Mouse (Mus musculus) embryonic facial prominence, embryonic 13.5 days (tissue): ENCODE results near the gene Slc17a1. TPM values are rescaled to one million over a fixed set of nuclear protein-coding genes. Genes with fewer than 3 reads are reported as not detected.
A peak's percentile ranks its signal among the peaks of the same experiment; 100 is the strongest.

Experiments
- ATAC-seq: fragments of 200-750 bp; cut with Nextera tagmentation; 2 replicates; pipeline ENCODE4 v1.8.0; 2017; ENCODE audit warnings: low read depth; ENCODE audit not compliant: insufficient number of reproducible peaks, insufficient read depth, low FRiP score, low TSS enrichment
- H3K27ac ChIP-seq: fragments of 300-500 bp; sonication (generic); 2 replicates; pipeline ENCODE4 v1.5.1; 2015; ENCODE audit warnings: moderate library complexity, mild to moderate bottlenecking, inconsistent platforms
- H3K27me3 ChIP-seq: fragments of 300-500 bp; sonication (generic); 2 replicates; pipeline ENCODE4 v1.6.1; 2015; ENCODE audit warnings: mild to moderate bottlenecking, inconsistent platforms
- H3K36me3 ChIP-seq: fragments of 300-500 bp; sonication (generic); 2 replicates; pipeline ENCODE4 v1.6.1; 2015; ENCODE audit warnings: mild to moderate bottlenecking, inconsistent platforms
- H3K4me1 ChIP-seq: fragments of 300-500 bp; sonication (generic); 2 replicates; pipeline ENCODE4 v1.6.1; 2015; ENCODE audit warnings: inconsistent platforms
- H3K4me2 ChIP-seq: fragments of 300-500 bp; sonication (generic); 2 replicates; pipeline ENCODE4 v1.6.1; 2015; ENCODE audit warnings: moderate library complexity, mild to moderate bottlenecking, inconsistent platforms
- H3K4me3 ChIP-seq: fragments of 300-500 bp; sonication (generic); 2 replicates; pipeline ENCODE4 v1.5.1; 2015; ENCODE audit warnings: mild to moderate bottlenecking, inconsistent platforms
- H3K9ac ChIP-seq: fragments of 300-500 bp; sonication (generic); 2 replicates; pipeline ENCODE4 v1.6.1; 2015; ENCODE audit warnings: mild to moderate bottlenecking, inconsistent platforms
- H3K9me3 ChIP-seq: fragments of 300-500 bp; sonication (generic); 2 replicates; pipeline ENCODE4 v1.6.1; 2016; ENCODE audit warnings: inconsistent platforms
- WGBS: fragments of 180-500 bp; shearing (Covaris S2); methylation state at CpG from one replicate; pipeline ENCODE4 v1.1.7; 2015; ENCODE audit warnings: mixed read lengths; 5-methylcytosine and 5-hydroxymethylcytosine counted together
- microRNA-seq: library from miRNA; unstranded; fragments of <30 nt; microRNA quantifications from one replicate; pipeline ENCODE4, GENCODE M21; 2016
- polyA plus RNA-seq: library from polyadenylated mRNA; unstranded; fragments of >200 nt; fragmentation: Nextera tagmentation; extraction: Ambion mirVana; gene quantifications from 2 replicates; pipeline ENCODE4 v1.2.1, GENCODE M21; 2015

Slc17a1 gene
- polyA plus RNA-seq, 1 experiment from 2014 or later: not detected

DNA sequence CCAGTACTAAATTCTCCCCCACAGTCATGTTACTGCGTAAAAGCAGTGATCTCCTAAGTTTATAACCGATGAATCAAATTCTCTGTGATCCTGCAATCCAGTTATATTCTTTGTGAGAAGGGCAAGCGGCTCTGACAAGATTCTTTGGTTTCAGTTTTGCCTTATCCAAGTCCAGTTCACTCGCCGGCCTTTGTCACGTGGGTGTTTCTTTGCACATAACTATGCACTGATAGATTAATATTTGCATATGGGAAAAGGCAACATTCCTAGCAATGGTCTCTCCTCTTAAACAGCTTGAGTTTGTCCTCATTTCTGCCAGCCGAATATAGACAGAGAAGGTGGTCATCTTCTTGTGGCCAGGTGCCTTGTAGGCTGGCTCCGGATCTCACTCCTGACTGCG lies 62.9 kb downstream of the Slc17a1 start:
- no peak for ATAC-seq
- H3K27ac ChIP-seq: no peak overlapping the region

DNA sequence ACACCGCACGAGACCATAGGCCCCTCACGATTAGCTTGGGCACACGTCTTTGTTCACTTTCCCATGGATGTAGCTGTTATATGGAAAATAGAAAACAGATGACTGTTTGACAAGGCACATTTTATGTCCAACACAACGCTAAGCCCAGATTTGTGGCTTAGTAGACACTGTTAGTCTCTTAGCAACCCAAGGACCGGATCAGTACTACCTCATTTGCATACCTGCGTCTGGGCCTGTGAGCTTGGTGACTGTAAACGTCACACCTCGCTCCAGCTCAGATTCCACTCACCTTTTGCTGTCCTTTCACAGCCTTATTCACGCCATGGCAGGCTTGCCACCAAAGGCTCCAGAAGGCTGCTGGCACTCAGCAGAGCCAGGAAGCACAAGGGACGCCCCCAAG lies 63.4 kb downstream of the Slc17a1 start:
- 39% methylated on average over 11 of the region's 11 CpGs for WGBS
- Histone ChIP-seq H3K4me1 (peaks cover 22% of the 10 kb centered on the region), H3K27ac (no peak overlapping the region), H3K9me3 (no peaks in the 10 kb centered on the region), H3K4me3 (no peak overlapping the region), H3K36me3 (no peaks in the 10 kb centered on the region), H3K4me2 (peak overlapping the region; percentile 21; the same call in 1 of the 2 replicates), H3K27me3 (no peaks in the 10 kb centered on the region), H3K9ac (no peak overlapping the region)
- ATAC-seq: no peak

More for the DNA sequence above, 62.9 kb downstream of the Slc17a1 start:
- Histone ChIP-seq H3K9me3 (no peaks in the 10 kb centered on the region), H3K36me3 (no peaks in the 10 kb centered on the region), H3K4me2 (no peak overlapping the region), H3K4me3 (no peak overlapping the region), H3K9ac (no peak overlapping the region), H3K27me3 (no peaks in the 10 kb centered on the region), H3K4me1 (peaks cover 22% of the 10 kb centered on the region)
- WGBS: 85% methylated on average over 9 of the region's 9 CpGs

DNA sequence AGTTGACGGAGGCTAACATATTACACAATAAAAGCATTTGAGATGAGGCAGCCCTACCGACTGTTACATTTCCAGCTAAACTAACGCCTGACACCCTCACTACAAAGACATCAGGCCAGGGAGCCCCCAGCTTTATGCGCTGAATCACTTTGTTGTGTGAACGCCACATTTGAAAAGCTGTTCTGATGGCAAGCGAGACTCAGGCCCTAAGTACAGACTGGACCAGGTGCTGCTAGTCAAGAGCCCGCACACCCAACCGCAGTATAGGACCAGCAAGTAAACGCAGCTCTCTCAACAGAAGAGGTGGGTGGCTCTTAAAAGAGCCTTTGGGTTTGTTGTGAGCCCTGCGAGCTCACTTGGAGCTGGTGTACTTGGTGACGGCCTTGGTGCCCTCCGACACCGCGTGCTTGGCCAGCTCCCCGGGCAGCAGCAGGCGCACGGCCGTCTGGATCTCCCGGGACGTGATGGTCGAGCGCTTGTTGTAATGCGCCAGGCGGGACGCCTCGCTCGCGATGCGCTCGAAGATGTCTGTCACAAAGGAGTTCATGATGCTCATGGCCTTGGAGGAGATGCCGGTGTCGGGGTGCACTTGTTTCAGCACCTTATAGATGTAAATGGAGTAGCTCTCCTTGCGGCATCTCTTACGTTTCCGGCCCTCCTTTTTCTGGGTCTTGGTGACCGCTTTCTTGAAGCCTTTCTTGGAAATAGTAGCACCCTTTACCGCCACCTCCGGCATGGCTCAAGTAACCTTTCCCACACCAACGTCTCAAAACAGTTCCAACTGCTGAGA lies 66.1 kb downstream of the Slc17a1 start, which contains the start of gene Hist1h2ba:
Gene Hist1h2ba (minus strand): TSS at position 736 of the 790 bp plus-strand sequence.
- Histone ChIP-seq H3K9ac (no peak within 1 kb of the TSS), H3K27me3 (no peaks in the 10 kb centered on the region), H3K4me2 (no peak within 1 kb of the TSS), H3K4me1 (peaks cover 11% of the 10 kb centered on the region), H3K27ac (no peak within 1 kb of the TSS), H3K4me3 (no peak within 1 kb of the TSS), H3K36me3 (no peaks in the 10 kb centered on the region), H3K9me3 (no peaks in the 10 kb centered on the region)
- no peak for ATAC-seq
- 95% methylated on average over 39 of the region's 39 CpGs for WGBS

DNA sequence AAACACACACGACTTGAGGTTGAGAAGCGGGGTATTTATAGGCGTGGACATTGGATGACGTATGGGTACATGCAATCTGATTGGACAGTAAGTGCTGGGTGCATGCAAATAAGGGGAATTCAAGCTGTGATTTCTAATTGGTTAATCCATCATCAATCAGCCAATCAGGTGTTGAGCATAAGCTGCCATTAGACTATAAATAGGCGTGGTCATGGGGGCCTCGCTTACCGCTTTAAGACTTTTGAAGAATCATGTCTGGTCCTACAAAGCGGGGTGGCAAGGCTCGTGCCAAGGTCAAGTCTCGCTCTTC lies 66.6 kb downstream of the Slc17a1 start, which contains the start of gene Hist1h2aa:
Gene Hist1h2aa (plus strand): TSS at position 252 of the 310 bp plus-strand sequence.
- Histone ChIP-seq H3K9me3 (no peaks in the 10 kb centered on the region), H3K4me2 (no peak within 1 kb of the TSS), H3K4me3 (no peak within 1 kb of the TSS), H3K4me1 (peaks cover 10% of the 10 kb centered on the region), H3K27me3 (no peaks in the 10 kb centered on the region), H3K27ac (no peak within 1 kb of the TSS), H3K36me3 (no peaks in the 10 kb centered on the region), H3K9ac (no peak within 1 kb of the TSS)
- ATAC-seq: no peak
- WGBS: 93% methylated on average over 10 of the region's 10 CpGs

DNA sequence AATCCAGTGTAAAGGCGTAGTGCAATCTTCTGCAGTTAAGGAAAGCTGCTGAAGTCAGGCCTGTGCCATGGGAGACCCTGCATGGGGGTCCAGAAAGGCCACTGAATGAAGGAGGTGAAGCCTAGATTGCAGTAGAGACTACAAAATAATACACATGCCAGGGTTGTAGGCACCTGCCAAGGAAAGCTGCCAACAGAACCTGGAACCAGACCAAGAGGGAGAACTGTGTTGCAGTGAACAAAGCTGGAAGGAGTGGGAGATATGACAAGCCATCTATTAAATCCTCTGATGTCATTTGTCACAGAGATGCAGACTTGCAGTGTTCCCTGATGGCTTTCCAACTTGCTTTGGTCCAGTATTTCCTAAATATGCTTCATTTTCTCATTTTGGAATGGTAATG lies 71.1 kb downstream of the Slc17a1 start:
- Histone ChIP-seq H3K27ac (no peak overlapping the region), H3K9me3 (no peaks in the 10 kb centered on the region), H3K36me3 (no peaks in the 10 kb centered on the region), H3K4me2 (no peak overlapping the region), H3K9ac (no peak overlapping the region), H3K27me3 (no peaks in the 10 kb centered on the region), H3K4me3 (no peak overlapping the region), H3K4me1 (peaks cover 3% of the 10 kb centered on the region; the same call in 1 of the 2 replicates)
- 72% methylated on average over 1 of the region's 1 CpGs for WGBS
- no peak for ATAC-seq

DNA sequence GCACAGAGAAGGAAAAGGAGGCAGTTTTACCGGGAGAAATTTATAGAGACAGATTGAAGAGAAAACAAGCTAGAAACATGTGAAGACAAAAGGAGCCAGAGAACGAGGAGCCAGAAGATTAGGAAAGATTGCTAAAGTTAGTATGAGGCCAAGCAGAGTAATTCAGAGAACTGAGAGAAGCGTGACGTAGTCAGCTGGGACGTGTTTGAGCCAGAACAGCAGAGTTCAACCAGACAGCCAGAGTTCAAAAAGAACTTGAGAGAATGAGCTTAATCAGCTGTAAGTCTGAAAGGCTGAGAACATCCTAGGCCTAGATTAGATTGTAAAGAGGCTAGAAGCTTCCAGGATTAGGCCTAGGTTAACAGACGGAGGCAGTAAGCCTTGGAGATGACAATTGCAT lies 72.7 kb downstream of the Slc17a1 start:
- ATAC-seq: no peak
- Histone ChIP-seq H3K4me3 (no peak overlapping the region), H3K4me1 (peaks cover 3% of the 10 kb centered on the region; the same call in 1 of the 2 replicates), H3K9me3 (no peaks in the 10 kb centered on the region), H3K9ac (no peak overlapping the region), H3K4me2 (no peak overlapping the region), H3K27ac (no peak overlapping the region), H3K36me3 (no peaks in the 10 kb centered on the region), H3K27me3 (no peaks in the 10 kb centered on the region)
- WGBS: 54% methylated on average over 6 of the region's 6 CpGs

DNA sequence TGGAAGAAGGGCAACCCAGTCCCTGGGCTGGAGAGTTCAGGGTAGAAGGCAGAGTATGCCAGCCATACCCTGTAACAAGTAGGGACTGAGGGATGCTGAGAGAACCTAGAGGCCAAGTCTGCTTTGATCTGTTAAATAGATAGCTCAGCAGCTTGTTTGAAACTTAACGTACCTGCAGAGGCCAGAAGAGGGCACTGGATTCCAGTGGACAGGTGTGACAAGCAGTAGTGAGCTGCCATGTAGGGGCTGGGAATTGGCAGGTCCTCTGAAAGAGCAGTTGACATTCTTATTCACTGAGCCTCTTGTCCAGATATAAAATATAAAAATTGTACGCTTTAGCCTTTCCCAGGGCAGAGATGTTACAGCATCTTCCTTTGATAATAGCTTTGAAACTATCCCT lies 75.3 kb downstream of the Slc17a1 start:
- Histone ChIP-seq H3K4me1 (peaks cover 3% of the 10 kb centered on the region; the same call in 1 of the 2 replicates), H3K27ac (no peak overlapping the region), H3K36me3 (no peaks in the 10 kb centered on the region), H3K4me3 (no peak overlapping the region), H3K4me2 (no peak overlapping the region), H3K9ac (no peak overlapping the region), H3K9me3 (no peaks in the 10 kb centered on the region), H3K27me3 (no peaks in the 10 kb centered on the region)
- 42% methylated on average over 2 of the region's 2 CpGs for WGBS
- no peak for ATAC-seq

Small RNAs within 50 kb of the gene (microRNA-seq; reads per million reads assigned to microRNA genes)
- not detected for gene Gm44344

Other genes starting within 250 kb of the Slc17a1 start
- gene Hist1h2be, start 246.6 kb upstream of the Slc17a1 start, polyA plus RNA-seq: 3.3 and 4.1 TPM in 2 replicates
- gene Hist1h1e, start 245.2 kb upstream of the Slc17a1 start, polyA plus RNA-seq: 24.8 and 26.3 TPM in 2 replicates
- 1.2 and 1.4 TPM in 2 replicates for gene Hist1h2ac, start 183.8 kb upstream of the Slc17a1 start, polyA plus RNA-seq
- 37.5 and 39.3 TPM in 2 replicates for gene Hist1h2bc, start 183.6 kb upstream of the Slc17a1 start, polyA plus RNA-seq
- gene Hist1h1t, start 171.9 kb upstream of the Slc17a1 start, polyA plus RNA-seq: not detected in 2 replicates
- gene Hist1h4c, start 169.3 kb upstream of the Slc17a1 start, polyA plus RNA-seq: 6.3 and 9.0 TPM in 2 replicates
- 5.1 and 6.5 TPM in 2 replicates for gene Hfe, start 156.9 kb upstream of the Slc17a1 start, polyA plus RNA-seq
- gene Hist1h1c, start 128.9 kb upstream of the Slc17a1 start, polyA plus RNA-seq: 25.0 and 28.9 TPM in 2 replicates
- 11.3 and 14.4 TPM in 2 replicates for gene Hist1h3c, start 122.1 kb upstream of the Slc17a1 start, polyA plus RNA-seq
- 3.5 and 4.2 TPM in 2 replicates for gene Hist1h2bb, start 121.0 kb upstream of the Slc17a1 start, polyA plus RNA-seq
- gene Hist1h2ab, start 116.6 kb upstream of the Slc17a1 start, polyA plus RNA-seq: 53.1 and 58.6 TPM in 2 replicates
- gene Hist1h3b, start 115.5 kb upstream of the Slc17a1 start, polyA plus RNA-seq: 15.6 and 18.1 TPM in 2 replicates
- 7.6 and 9.2 TPM in 2 replicates for gene Hist1h4b, start 110.7 kb upstream of the Slc17a1 start, polyA plus RNA-seq
- gene Hist1h4a, start 106.5 kb upstream of the Slc17a1 start, polyA plus RNA-seq: not detected in 2 replicates
- gene Hist1h3a, start 105.4 kb upstream of the Slc17a1 start, polyA plus RNA-seq: 5.8 and 8.6 TPM in 2 replicates
- 4.5 and 5.9 TPM in 2 replicates for gene Hist1h1a, start 104.1 kb upstream of the Slc17a1 start, polyA plus RNA-seq
- not detected in 2 replicates for gene Trim38, start 97.8 kb upstream of the Slc17a1 start, polyA plus RNA-seq
- gene Slc17a2, start 60.8 kb upstream of the Slc17a1 start, polyA plus RNA-seq: not detected in 2 replicates
- not detected in 2 replicates for gene Slc17a3, start 28.3 kb upstream of the Slc17a1 start, polyA plus RNA-seq
- not detected in 2 replicates for gene Slc17a4, start 47.3 kb downstream of the Slc17a1 start, polyA plus RNA-seq
- not detected in 2 replicates for gene Hist1h2ba, start 66.4 kb downstream of the Slc17a1 start, polyA plus RNA-seq
- not detected in 2 replicates for gene Hist1h2aa, start 66.7 kb downstream of the Slc17a1 start, polyA plus RNA-seq
- gene Scgn, start 123.5 kb downstream of the Slc17a1 start, polyA plus RNA-seq: not detected in 2 replicates